Mouse (Mus musculus): ENCODE results near the gene Nfix.

DNA sequence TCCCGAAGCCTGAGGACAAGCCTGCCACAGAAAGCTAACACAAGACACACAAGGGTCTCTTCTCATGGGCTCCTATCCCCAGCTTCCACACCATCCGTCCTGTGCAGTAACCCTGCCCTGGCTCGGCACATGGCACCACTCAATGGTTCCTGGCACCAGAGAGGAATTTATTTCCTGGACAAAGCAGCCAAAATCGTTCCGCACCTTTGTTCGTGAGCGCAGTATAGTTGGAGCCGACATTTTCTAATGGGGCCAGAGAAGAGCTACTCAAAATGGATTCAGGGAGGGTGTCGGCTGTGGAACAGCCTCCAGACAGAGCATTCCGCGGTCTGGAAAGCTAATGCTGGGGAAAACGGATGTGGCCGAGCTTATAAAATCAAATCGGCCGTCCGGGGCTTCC, 50.6 kb downstream of the Nfix start:
- TF ChIP-seq POU5F1 (IDR thresholded peaks at IDR 0.05; ENCODE audit: borderline replicate concordance, low read length) = no peak
- TF ChIP-seq CTCF (conservative IDR thresholded peaks at IDR 0.05; ENCODE audit: low read length) = no peak
- no peak for TF ChIP-seq NANOG (IDR thresholded peaks at IDR 0.05; ENCODE audit: borderline replicate concordance, low read length)
